Mouse (Mus musculus): Measurements from ENCODE around the gene Cfap54. TPM values are rescaled to one million over a fixed set of nuclear protein-coding genes. Genes with fewer than 3 reads are reported as not detected.

Gene Cfap54
- polyA plus RNA-seq, 1 experiment from 2014 or later: 1.2 TPM

DNA sequence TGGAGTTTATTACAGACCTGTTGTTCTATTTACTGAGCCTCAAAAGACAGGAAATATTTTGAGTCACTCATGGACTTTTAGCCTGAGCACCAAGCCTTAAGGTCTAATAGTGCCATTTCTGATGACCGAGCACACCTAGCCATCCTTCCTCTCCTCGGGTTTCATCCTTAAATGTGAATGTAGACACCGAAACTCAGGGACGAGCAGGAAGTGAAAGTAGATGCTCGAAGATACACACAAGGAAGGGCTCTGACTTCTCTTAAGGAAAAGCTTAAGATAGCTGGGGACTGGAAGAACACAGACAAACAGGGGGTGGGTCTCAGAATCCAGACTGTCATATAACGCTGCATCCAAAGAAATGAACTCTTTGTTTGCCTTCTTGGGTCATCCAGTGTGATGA lies 8.8 kb upstream of the Cfap54 start:
- Histone ChIP-seq H3K4me2 (ENCODE audit: low read length) (no peak overlapping the region), H3K27ac (ENCODE audit: low read depth, low read length) (no peak overlapping the region), H3K9ac (ENCODE audit: low read length) (no peak overlapping the region), H3K9me3 (replicated peaks; ENCODE audit: control insufficient read depth, low read length) (no peaks in the 10 kb centered on the region), H3K4me3 (ENCODE audit: low read depth, low read length) (no peak overlapping the region), H3K4me1 (ENCODE audit: control insufficient read depth, insufficient read depth, low read length) (no peaks in the 10 kb centered on the region; the same call in 1 of the 2 replicates), H3K36me3 (ENCODE audit: control insufficient read depth, insufficient read depth, low read length) (no peaks in the 10 kb centered on the region), H3K27me3 (replicated peaks; ENCODE audit: control insufficient read depth, insufficient read depth, low read length) (0 out of 2 replicates have a peak, but pooled peaks cover 4% of the 10 kb centered on the region)
- WGBS: 87% methylated on average over 6 of the region's 6 CpGs
- ATAC-seq (no peak), DNase-seq (ENCODE audit: low spot score) (no peak)

DNA sequence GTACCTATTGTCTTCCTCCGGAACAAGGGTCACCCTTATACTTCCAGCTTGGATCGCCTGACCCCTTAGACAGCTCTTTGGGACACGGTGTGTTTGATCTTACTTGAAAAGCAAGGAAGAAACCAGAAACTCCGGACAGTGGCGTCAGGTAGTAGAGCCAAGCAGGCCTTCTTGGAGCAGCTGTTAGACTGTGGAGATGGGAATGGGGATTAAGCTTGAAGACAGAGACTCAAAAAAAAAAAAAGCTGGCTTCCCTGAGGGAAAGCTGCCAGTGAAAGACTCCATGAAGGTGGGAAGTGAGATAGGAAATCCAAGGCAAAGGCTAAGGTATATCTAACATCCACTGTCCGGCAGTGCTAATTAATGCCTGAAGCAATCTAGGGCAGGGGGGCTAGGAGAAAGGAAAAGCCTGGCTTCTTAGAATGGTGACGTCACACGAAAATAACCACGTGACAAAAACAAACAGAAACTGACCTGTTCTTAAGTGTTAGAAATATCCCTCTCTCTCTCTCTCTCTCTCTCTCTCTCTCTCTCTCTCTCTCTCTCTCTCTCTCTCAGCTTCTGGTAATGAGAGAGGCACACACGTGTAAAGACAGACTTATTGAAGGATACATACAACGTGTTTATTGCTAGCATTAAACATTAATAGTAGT lies 7.1 kb upstream of the Cfap54 start:
- WGBS: 67% methylated on average over 11 of the region's 11 CpGs
- ATAC-seq (no peak), DNase-seq (ENCODE audit: low spot score) (no peak)
- Histone ChIP-seq H3K9ac (ENCODE audit: low read length) (no peak overlapping the region), H3K4me1 (ENCODE audit: control insufficient read depth, insufficient read depth, low read length) (peaks cover 8% of the 10 kb centered on the region), H3K36me3 (ENCODE audit: control insufficient read depth, insufficient read depth, low read length) (no peaks in the 10 kb centered on the region), H3K27ac (ENCODE audit: low read depth, low read length) (no peak overlapping the region), H3K27me3 (replicated peaks; ENCODE audit: control insufficient read depth, insufficient read depth, low read length) (0 out of 2 replicates have a peak, but pooled peaks cover 4% of the 10 kb centered on the region), H3K4me3 (ENCODE audit: low read depth, low read length) (no peak overlapping the region), H3K9me3 (replicated peaks; ENCODE audit: control insufficient read depth, low read length) (no peaks in the 10 kb centered on the region), H3K4me2 (ENCODE audit: low read length) (no peak overlapping the region)

DNA sequence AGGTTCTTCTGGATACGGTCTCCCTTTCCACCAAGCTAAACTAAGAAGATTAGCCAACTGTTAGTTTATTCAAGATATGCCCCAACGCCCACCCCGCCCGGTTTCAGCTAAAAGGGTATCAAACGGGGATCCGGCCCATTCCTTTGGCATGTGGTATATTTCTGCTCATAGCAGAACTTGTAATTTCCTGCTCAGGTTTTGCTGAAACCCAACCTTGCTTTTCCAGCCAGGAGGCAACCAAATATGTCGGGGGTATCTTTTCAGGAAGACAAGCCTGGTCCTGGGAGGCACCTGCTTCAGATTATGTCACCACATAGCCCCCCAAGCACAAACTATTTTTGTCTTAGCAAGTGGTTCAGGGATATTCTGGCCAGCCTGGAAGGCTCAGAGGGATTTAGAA lies 6.1 kb upstream of the Cfap54 start:
- peaks cover 14% of the 10 kb centered on the region for H3K4me1 ChIP-seq (ENCODE audit: control insufficient read depth, insufficient read depth, low read length)
- ATAC-seq (no peak), DNase-seq (ENCODE audit: low spot score) (no peak)
- 0 out of 2 replicates have a peak, but pooled peaks cover 4% of the 10 kb centered on the region for H3K27me3 ChIP-seq (replicated peaks; ENCODE audit: control insufficient read depth, insufficient read depth, low read length)
- H3K4me3 ChIP-seq (ENCODE audit: low read depth, low read length): no peak overlapping the region
- H3K9me3 ChIP-seq (replicated peaks; ENCODE audit: control insufficient read depth, low read length): no peaks in the 10 kb centered on the region
- no peak overlapping the region for H3K4me2 ChIP-seq (ENCODE audit: low read length)
- H3K9ac ChIP-seq (ENCODE audit: low read length): no peak overlapping the region
- no peaks in the 10 kb centered on the region for H3K36me3 ChIP-seq (ENCODE audit: control insufficient read depth, insufficient read depth, low read length)
- WGBS: 91% methylated on average over 7 of the region's 7 CpGs
- H3K27ac ChIP-seq (ENCODE audit: low read depth, low read length): no peak overlapping the region

DNA sequence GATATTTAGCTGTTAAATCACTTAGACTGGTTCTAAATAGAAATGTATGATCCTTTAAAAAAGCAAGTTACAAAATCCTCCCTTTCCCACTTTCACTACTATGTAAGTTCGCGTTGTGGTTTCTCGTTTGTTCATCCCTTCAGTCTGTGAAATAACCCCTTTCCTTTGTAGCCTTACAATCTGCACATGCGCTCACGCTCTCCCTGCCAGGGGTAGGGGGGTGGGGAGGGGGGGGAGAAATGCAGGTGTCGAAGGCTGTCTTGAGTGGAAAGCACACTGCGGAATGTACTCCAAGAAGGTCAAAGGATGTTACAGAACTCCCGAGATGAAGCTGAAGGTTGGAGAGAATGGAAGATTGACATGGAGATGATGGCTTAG lies 2.5 kb upstream of the Cfap54 start:
- no peaks in the 10 kb centered on the region for H3K36me3 ChIP-seq (ENCODE audit: control insufficient read depth, insufficient read depth, low read length)
- peak; percentile 65 for ATAC-seq
- peak overlapping the region; percentile 82 for H3K27ac ChIP-seq (ENCODE audit: low read depth, low read length)
- H3K9me3 ChIP-seq (replicated peaks; ENCODE audit: control insufficient read depth, low read length): no peaks in the 10 kb centered on the region
- H3K4me2 ChIP-seq (ENCODE audit: low read length): peak overlapping the region; percentile 48
- 0 out of 2 replicates have a peak, but pooled peaks cover 4% of the 10 kb centered on the region for H3K27me3 ChIP-seq (replicated peaks; ENCODE audit: control insufficient read depth, insufficient read depth, low read length)
- DNase-seq (ENCODE audit: low spot score): peak; percentile 63
- H3K4me3 ChIP-seq (ENCODE audit: low read depth, low read length): no peak overlapping the region
- H3K9ac ChIP-seq (ENCODE audit: low read length): peak overlapping the region; percentile 6; the same call in 1 of the 2 replicates
- 12% methylated on average over 8 of the region's 8 CpGs for WGBS
- peaks cover 19% of the 10 kb centered on the region for H3K4me1 ChIP-seq (ENCODE audit: control insufficient read depth, insufficient read depth, low read length)

DNA sequence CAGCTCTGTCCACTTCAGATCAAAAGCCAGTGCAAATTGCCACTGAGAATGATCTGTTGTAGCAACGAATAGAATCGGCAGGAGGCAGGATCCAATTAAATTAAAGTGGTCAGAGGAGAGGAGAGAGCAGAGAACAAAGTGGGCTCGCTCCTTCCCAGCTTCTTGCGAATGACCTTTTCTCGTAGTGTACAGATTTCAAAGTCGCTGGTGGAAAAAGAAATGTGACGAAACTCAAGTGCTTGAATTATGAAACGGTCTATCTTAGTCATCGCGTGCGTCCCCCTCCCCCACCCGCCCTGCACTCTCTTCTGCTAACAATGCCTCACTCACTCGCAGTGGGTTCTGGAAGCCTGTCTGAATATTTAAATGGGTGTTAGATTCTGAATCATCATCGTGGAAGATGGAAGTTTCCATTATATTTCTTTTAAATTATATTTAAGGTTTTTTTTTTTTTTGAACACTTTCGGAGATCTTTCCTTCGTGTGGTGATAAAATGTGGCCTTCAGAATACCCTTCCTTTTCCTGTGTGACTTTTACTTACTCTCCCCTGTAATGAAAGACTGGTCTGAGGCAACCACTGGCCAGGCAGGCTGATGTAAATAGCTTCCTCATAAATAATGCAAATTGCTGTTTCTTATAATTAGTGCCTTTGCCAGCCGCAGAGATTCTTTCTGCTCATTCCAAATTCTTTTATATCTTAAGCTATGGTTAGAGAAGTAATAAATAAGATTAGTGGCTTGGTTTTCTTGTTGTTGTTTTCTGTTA lies 2.0 kb upstream of the Cfap54 start:
- 1% methylated on average over 17 of the region's 17 CpGs for WGBS
- Histone ChIP-seq H3K4me1 (ENCODE audit: control insufficient read depth, insufficient read depth, low read length) (peaks cover 19% of the 10 kb centered on the region), H3K4me3 (ENCODE audit: low read depth, low read length) (peak overlapping the region; percentile 5; the same call in 1 of the 2 replicates), H3K36me3 (ENCODE audit: control insufficient read depth, insufficient read depth, low read length) (no peaks in the 10 kb centered on the region), H3K4me2 (ENCODE audit: low read length) (peak overlapping the region; percentile 48), H3K27me3 (replicated peaks; ENCODE audit: control insufficient read depth, insufficient read depth, low read length) (0 out of 2 replicates have a peak, but pooled peaks cover 4% of the 10 kb centered on the region), H3K27ac (ENCODE audit: low read depth, low read length) (peak overlapping the region; percentile 50), H3K9ac (ENCODE audit: low read length) (peak overlapping the region; percentile 26; the same call in 1 of the 2 replicates), H3K9me3 (replicated peaks; ENCODE audit: control insufficient read depth, low read length) (no peaks in the 10 kb centered on the region)
- peak; percentile 79 for DNase-seq (ENCODE audit: low spot score)
- peak; percentile 63 for ATAC-seq

DNA sequence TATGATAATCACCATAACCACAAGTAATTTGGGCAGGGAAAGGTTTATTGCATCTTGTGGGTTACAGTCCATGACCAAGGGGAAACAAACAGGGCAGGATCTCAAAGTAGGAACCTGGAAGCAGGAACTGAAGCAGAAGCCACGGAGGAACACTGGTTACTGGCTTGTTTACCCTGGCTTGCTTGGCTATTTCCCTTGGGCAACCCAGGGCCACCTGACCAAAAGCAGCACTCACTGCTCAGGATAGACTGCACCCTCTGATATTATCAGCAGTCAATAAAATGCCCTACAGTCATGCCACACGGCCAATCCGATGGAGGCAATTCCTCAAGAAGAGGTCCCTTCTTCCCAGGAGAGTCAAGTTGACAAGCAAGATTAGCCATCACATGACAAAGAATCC lies 1.9 kb downstream of the Cfap54 start:
- no peak for ATAC-seq
- H3K4me1 ChIP-seq (ENCODE audit: control insufficient read depth, insufficient read depth, low read length): peaks cover 19% of the 10 kb centered on the region; the same call in 1 of the 2 replicates
- no peak overlapping the region for H3K9ac ChIP-seq (ENCODE audit: low read length)
- no peak overlapping the region for H3K4me2 ChIP-seq (ENCODE audit: low read length)
- H3K9me3 ChIP-seq (replicated peaks; ENCODE audit: control insufficient read depth, low read length): no peaks in the 10 kb centered on the region
- H3K27ac ChIP-seq (ENCODE audit: low read depth, low read length): no peak overlapping the region
- H3K27me3 ChIP-seq (replicated peaks; ENCODE audit: control insufficient read depth, insufficient read depth, low read length): no peaks in the 10 kb centered on the region
- WGBS: 95% methylated on average over 3 of the region's 3 CpGs
- H3K4me3 ChIP-seq (ENCODE audit: low read depth, low read length): no peak overlapping the region
- no peaks in the 10 kb centered on the region for H3K36me3 ChIP-seq (ENCODE audit: control insufficient read depth, insufficient read depth, low read length)
- DNase-seq (ENCODE audit: low spot score): no peak

DNA sequence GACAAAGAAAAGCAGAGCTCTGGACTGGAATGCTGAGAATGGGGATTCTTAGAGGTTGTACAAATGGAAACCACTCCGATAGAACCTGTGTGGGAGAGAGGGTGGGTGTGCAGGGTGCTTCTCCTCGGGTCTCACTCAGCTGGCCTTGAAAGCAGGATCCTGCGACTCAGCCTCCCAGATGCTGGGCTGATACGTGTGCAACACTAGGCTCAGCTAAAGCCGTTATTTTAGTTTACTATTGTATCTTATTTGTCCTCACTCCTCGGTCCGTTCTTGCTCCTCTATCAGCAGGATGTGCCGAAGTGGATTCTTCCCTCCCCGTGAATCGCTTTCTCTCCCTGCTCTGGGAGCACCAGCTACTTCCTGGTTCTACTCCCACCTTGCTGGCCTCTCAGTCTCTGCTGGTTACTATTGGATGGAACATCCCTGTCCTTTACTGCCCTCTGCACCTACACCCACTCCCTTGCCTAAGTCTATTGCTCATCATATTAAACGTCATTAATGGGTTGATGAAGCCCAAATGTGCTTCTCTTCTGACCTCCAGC lies 3.4 kb downstream of the Cfap54 start:
- ATAC-seq (no peak), DNase-seq (ENCODE audit: low spot score) (no peak)
- Histone ChIP-seq H3K4me2 (ENCODE audit: low read length) (no peak overlapping the region), H3K27ac (ENCODE audit: low read depth, low read length) (no peak overlapping the region), H3K27me3 (replicated peaks; ENCODE audit: control insufficient read depth, insufficient read depth, low read length) (no peaks in the 10 kb centered on the region), H3K4me3 (ENCODE audit: low read depth, low read length) (no peak overlapping the region), H3K4me1 (ENCODE audit: control insufficient read depth, insufficient read depth, low read length) (peaks cover 10% of the 10 kb centered on the region; the same call in 1 of the 2 replicates), H3K36me3 (ENCODE audit: control insufficient read depth, insufficient read depth, low read length) (no peaks in the 10 kb centered on the region), H3K9me3 (replicated peaks; ENCODE audit: control insufficient read depth, low read length) (no peaks in the 10 kb centered on the region), H3K9ac (ENCODE audit: low read length) (no peak overlapping the region)
- WGBS: 82% methylated on average over 11 of the region's 11 CpGs

DNA sequence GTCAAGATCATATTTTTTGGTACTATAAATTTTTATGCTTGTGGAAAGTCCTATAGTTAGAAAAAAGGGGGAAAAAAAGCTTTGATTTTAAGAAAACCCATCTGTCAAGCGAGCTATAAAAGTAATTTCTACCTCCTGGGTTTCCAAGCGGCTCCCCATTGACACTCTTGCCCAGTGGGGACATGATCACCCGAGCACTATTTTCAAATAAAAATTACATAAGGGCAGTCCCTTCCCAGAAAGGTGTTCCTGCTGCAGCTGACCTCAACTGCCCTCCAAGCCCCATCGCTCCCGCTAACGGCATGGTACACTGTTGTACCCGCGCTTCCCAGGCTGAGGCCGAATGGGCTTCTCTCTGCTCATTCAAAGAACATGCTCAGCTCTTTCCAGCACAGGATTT lies 5.0 kb downstream of the Cfap54 start:
- Histone ChIP-seq H3K4me1 (ENCODE audit: control insufficient read depth, insufficient read depth, low read length) (peaks cover 6% of the 10 kb centered on the region; the same call in 1 of the 2 replicates), H3K27me3 (replicated peaks; ENCODE audit: control insufficient read depth, insufficient read depth, low read length) (no peaks in the 10 kb centered on the region), H3K4me3 (ENCODE audit: low read depth, low read length) (no peak overlapping the region), H3K36me3 (ENCODE audit: control insufficient read depth, insufficient read depth, low read length) (no peaks in the 10 kb centered on the region), H3K27ac (ENCODE audit: low read depth, low read length) (no peak overlapping the region), H3K4me2 (ENCODE audit: low read length) (no peak overlapping the region), H3K9me3 (replicated peaks; ENCODE audit: control insufficient read depth, low read length) (no peaks in the 10 kb centered on the region), H3K9ac (ENCODE audit: low read length) (no peak overlapping the region)
- 86% methylated on average over 9 of the region's 9 CpGs for WGBS
- DNase-seq (ENCODE audit: low spot score) (no peak), ATAC-seq (no peak)
